Mouse (Mus musculus): ENCODE measurements around the gene Hecw2. TPM values are rescaled to one million over a fixed set of nuclear protein-coding genes. Genes with fewer than 3 reads are reported as not detected.

The Hecw2 gene
- total RNA-seq, 2 experiments from 2014 or later: 53.6 to 58.9 TPM

DNA sequence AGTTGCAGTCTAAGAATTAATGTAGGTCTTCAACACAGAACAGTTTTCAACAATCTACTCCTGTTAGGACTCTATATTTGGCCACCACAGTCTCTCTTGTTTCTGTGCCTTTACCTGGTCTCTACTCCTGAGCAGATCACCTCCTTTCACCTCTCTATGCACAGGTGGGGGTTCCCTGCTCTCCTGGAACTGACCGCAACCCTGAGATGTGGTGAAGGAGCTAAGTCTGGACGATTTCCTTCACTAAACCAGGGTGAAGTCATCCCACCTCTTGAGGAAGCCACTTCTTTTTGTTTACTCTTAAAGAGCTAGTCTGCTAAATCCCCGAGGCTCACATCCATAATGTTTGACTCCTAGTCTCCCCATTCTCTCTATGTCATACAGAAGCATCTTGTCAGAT, 351.9 kb downstream of the Hecw2 start:
- no peak for DNase-seq (ENCODE audit: low spot score in 2 of 2)

- no peak for DNase-seq (ENCODE audit: low spot score in 2 of 2)
Measured at GRCm38 (mm10) chr1:53841080-53841479, 353.9 kb downstream of the Hecw2 start.

GRCm38 (mm10) chr1:53839392-53839791, 355.6 kb downstream of the Hecw2 start:
- DNase-seq (ENCODE audit: low spot score in 2 of 2): no peak

- no peak for DNase-seq (ENCODE audit: low spot score in 2 of 2)
Measured at GRCm38 (mm10) chr1:53838182-53838859, 356.6 kb downstream of the Hecw2 start.

DNA sequence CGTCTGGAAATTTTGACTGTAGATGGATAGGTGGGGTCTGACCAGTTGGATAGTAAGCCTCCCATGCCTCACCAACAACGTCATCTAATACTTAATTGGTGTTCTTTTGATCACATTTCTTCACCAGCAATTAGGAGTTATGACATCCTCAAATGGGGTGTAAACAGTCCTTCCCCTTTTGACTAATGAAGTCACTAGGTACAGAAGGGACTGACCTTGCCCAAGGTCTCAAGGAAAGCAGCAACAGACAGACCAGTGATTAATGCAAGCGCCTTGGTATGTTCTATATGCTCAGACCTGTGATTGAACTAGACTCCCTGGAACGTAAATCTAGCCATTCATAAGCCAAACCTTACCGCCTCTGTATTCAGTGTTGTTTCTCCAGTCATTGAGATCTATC, 364.7 kb downstream of the Hecw2 start:
- no peak for DNase-seq (ENCODE audit: low spot score in 2 of 2)

- DNase-seq (ENCODE audit: low spot score in 2 of 2): peak in 1 of 2 experiments; percentile 18
Measured at GRCm38 (mm10) chr1:53829089-53829488, 365.9 kb downstream of the Hecw2 start.

DNA sequence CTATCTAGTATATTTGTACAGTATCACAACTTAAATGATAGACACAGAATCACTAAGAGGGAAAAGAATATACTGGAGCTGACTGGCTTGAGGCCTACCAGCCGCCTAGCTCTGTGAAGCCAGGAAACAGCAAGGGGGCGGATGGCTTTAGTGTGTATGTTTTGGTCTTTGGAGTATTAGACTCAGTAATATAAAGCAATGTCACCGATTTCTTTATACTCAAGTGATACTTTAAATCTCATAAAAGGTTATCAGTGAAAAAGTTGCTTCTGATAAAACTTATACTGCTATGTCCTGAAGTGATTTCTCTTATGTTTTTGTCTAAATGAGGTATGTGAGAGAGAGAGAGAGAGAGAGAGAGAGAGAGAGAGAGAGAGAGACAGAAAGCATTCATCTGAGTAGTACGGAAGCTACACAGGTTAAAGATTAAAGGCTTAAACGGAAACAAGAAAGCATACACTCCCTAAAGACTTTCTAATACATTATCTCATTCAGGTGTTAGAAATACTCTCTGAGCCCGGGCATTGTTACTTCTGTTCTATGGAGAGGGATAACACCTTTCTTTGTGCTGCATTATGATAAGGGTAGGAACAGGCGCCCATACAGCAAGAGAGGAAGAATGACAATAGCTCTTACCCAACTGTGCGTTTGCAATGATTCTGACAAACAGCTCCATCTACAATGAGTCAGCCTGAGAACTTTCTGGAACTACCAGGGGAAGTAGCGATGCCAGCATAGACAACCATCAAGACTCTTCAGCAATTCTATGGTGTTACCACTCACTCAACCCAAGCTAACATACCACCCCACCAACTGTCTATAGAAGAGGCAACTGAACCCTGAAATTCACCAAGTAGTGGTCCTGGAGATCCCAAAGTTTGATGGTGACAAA, 370.3 kb downstream of the Hecw2 start:
- no peak for DNase-seq (ENCODE audit: low spot score in 2 of 2)

GRCm38 (mm10) chr1:53823687-53824445, 371.1 kb downstream of the Hecw2 start:
- DNase-seq (ENCODE audit: low spot score in 2 of 2): peak in 1 of 2 experiments; percentile 46

GRCm38 (mm10) chr1:53821983-53822382, 373.0 kb downstream of the Hecw2 start:
- no peak for DNase-seq (ENCODE audit: low spot score in 2 of 2)

GRCm38 (mm10) chr1:53820041-53820632, 374.8 kb downstream of the Hecw2 start:
- no peak for DNase-seq (ENCODE audit: low spot score in 2 of 2)

DNA sequence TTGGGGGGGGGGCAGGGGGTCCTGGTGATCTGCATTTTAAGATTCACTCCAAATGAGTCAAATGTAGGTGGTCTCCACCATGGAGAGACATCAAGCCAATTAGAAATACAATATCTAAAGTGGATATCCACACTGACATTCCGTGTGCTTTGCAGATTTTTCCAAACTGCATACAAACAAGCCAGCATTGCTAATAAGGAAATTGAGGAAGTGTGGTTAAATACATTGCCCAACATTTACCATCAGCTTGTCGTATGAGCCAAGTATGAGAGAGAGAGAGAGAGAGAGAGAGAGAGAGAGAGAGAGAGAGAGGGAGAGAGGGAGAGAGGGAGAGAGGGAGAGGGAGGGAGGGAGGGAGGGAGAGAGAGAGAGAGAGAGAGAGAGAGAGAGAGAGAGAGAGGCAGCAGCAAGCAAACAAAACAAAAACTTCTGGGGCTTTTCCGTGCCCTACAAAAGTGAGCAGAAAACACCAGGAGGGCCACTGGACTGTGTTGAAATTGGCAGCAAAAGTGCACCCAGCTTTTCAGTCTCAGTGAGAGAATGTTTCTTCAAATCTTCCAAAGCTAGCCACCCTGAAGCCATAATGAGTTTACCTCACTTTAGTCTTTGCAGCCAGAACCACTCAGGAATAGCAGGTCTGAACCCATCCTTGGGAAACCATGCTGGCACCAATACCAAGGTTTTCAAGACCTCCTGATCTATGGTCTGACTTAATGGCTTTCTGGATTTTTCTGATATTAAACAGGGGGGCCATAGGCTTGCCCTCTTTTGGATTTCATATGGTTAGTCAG, 376.7 kb downstream of the Hecw2 start:
- DNase-seq (ENCODE audit: low spot score in 2 of 2): no peak

DNA sequence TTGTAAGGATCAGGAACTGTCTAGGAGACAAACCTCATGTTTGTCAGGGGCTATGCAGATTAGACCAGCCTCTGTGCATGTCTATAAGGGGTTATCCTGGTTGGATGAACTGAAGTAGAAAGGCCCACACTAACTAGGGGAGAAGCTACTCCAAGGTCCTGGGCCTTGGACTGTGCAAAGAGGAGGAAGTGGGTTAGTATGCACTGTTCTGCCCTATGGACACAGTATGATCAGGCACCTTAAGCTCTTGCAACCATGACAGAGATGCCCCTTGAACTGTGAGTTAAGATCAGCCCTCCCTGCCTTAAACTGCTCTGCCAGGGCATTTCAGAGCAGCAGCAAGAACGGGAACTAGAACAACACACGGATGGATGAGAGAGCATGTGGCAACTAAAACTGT, 378.6 kb downstream of the Hecw2 start:
- DNase-seq (ENCODE audit: low spot score in 2 of 2): no peak

GRCm38 (mm10) chr1:53814077-53814705, 380.8 kb downstream of the Hecw2 start:
- DNase-seq (ENCODE audit: low spot score in 2 of 2): no peak

DNA sequence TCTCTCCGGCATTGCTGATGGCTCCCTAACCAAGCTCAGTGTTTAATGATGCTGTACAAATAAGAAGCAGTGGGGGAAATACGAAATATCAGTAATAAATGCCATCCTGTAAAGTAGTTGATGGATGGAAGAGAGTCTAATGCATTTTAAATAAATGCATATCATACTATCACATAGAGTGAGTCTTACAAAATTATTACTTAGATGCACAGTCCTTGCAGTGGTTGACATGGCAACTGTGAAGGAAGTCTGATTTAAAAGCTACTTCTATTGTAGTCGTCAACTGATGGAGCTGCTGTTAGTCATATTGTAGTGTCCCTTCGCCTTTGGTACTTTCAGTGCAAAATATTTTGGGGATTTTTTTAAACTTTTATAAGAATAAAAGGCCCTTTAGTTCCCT, 383.0 kb downstream of the Hecw2 start:
- DNase-seq (ENCODE audit: low spot score in 2 of 2): no peak

DNA sequence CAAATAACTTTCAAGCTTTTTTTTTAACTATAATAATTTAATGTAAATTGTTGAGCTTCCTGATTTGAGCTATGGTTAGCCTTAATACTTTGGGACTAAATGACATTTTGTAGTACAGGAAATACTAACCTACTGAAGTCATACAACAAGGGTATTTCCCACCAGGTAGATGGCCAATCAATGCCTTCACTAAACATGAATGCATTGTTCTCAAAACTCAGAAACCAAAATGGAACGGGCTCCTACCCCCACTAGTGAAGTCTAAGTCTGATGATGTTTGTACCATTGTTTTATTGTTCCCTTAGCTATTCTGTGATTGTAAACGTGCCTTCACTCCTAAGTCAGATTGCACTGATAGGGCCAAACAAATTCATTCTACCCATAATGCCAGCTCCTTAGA, 386.7 kb downstream of the Hecw2 start:
- no peak for DNase-seq (ENCODE audit: low spot score in 2 of 2)

GRCm38 (mm10) chr1:53797811-53798210, 397.2 kb downstream of the Hecw2 start:
- no peak for DNase-seq (ENCODE audit: low spot score in 2 of 2)

DNA sequence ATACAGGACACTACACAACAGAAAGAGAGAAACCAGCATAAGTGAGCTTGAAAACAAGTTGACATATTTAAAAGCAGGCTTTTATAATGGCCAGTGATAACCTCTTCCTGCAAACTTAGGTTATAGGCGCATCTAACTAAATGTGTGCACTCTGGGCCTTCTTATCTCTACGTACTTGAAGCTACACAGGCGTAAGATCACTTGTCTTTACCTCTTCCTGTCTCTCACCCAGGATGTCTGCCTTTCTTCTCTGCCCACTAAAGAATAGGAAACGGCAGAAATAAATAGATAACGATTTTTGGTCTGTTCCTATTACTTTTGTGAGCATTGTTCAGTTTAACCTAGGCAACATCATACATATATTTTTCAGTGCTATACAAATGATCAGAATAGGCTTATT, 397.9 kb downstream of the Hecw2 start:
- DNase-seq (ENCODE audit: low spot score in 2 of 2): no peak

DNA sequence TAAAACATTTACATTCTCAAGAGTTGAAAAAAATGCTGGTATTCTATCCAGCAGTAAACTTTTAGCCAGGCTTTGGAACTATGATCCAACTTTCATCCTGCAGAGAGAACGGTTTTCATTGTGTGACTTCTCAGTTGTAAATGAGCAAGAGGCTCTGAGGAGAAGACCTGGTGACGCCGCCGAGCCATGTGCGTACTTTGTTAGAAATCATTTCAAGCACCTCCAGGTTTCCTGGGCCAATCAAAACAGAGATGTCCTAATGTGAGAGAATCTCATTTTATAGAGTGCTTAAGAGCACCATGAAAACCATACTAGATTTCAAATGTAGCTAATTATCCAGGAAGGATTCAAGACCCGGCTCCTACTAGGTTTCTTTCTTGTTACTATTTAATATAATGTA, 398.7 kb downstream of the Hecw2 start:
- DNase-seq (ENCODE audit: low spot score in 2 of 2): no peak

DNA sequence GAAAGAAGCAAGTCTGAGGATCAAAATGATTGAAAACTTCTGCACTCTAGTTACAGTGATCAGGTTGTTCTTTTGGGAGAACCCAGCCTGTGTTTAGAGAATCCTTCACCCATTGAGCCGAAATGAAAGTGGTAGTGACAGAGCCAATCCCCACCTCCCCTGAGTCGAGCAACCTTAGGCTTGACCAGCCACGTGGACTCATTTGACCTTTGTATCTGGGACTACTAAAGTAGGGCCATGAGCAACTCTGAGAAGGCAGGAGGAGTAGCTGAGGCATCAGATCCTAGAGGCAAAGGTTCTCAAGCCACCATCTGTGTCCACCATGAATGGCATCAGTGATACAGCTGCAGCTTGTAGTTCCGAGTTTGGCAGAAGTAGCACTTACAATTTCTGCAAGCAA, 399.4 kb downstream of the Hecw2 start:
- no peak for DNase-seq (ENCODE audit: low spot score in 2 of 2)

- no peak for DNase-seq (ENCODE audit: low spot score in 2 of 2)
Measured at GRCm38 (mm10) chr1:53795081-53795480, 399.9 kb downstream of the Hecw2 start.
